Mouse (Mus musculus) hindbrain, embryonic 13.5 days (tissue): ENCODE data around the gene Nln. TPM values are rescaled to one million over a fixed set of nuclear protein-coding genes. Genes with fewer than 3 reads are reported as not detected.

Experiments
- ATAC-seq: fragments of 200-750 bp; cut with Nextera tagmentation; 2 replicates; pipeline ENCODE4 v1.8.0; 2017; ENCODE audit warnings: moderate TSS enrichment; ENCODE audit not compliant: low FRiP score
- H3K27ac ChIP-seq: fragments of 300-500 bp; sonication (generic); 2 replicates; pipeline ENCODE4 v1.5.1; 2015; ENCODE audit warnings: inconsistent platforms, mild to moderate bottlenecking, moderate library complexity
- H3K27me3 ChIP-seq: fragments of 300-500 bp; sonication (generic); 2 replicates; pipeline ENCODE4 v1.6.1; 2015; ENCODE audit warnings: mild to moderate bottlenecking, inconsistent platforms
- H3K36me3 ChIP-seq: fragments of 300-500 bp; sonication (generic); 2 replicates; pipeline ENCODE4 v1.6.1; 2015; ENCODE audit warnings: mild to moderate bottlenecking, inconsistent platforms
- H3K4me1 ChIP-seq: fragments of 300-500 bp; sonication (generic); replicated peaks from 2 replicates; pipeline ENCODE4 v1.6.1; 2015; ENCODE audit warnings: inconsistent platforms
- H3K4me2 ChIP-seq: fragments of 300-500 bp; sonication (generic); 2 replicates; pipeline ENCODE4 v1.6.1; 2015; ENCODE audit warnings: inconsistent platforms, mild to moderate bottlenecking, moderate library complexity
- H3K4me3 ChIP-seq: fragments of 300-500 bp; sonication (generic); 2 replicates; pipeline ENCODE4 v1.5.1; 2015; ENCODE audit warnings: mild to moderate bottlenecking, inconsistent platforms
- H3K9ac ChIP-seq: fragments of 300-500 bp; sonication (generic); 2 replicates; pipeline ENCODE4 v1.6.1; 2015; ENCODE audit warnings: mild to moderate bottlenecking, inconsistent platforms
- H3K9me3 ChIP-seq: fragments of 300-500 bp; sonication (generic); 2 replicates; pipeline ENCODE4 v1.6.1; 2016; ENCODE audit warnings: inconsistent platforms
- WGBS: fragments of 180-500 bp; shearing (Covaris S2); methylation state at CpG from one replicate; pipeline ENCODE4 v1.1.7; 2015; 5-methylcytosine and 5-hydroxymethylcytosine counted together
- polyA plus RNA-seq: library from polyadenylated mRNA; unstranded; fragments of >200 nt; fragmentation: Nextera tagmentation; extraction: Ambion mirVana; gene quantifications from 2 replicates; pipeline ENCODE4 v1.2.1, GENCODE M21; 2015

The Nln gene
- polyA plus RNA-seq, 1 experiment from 2014 or later: 41.9 TPM

DNA sequence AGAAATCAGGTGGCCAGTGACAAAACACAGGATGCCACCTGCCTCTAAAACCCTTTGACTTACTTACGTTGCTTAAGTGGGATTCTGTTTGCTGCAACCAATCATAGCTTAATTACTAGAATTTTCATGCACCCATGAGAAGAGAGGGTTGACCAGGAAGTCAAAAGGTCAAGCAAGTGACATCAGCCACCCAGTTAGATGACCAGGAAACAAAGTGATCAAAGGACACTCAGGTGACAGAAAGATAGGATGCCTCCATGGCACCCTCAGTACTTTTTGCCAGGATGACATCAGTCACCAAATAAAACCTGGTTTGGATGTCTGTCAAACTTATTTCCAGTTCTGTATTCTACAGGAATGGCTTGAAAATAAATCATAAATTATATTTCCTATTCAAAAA lies 49.2 kb downstream of the Nln start:
- Histone ChIP-seq H3K4me3 (no peak overlapping the region), H3K4me1 (peaks cover 10% of the 10 kb centered on the region), H3K27ac (no peak overlapping the region), H3K9ac (no peak overlapping the region), H3K27me3 (no peaks in the 10 kb centered on the region), H3K36me3 (peaks cover 46% of the 10 kb centered on the region), H3K4me2 (no peak overlapping the region), H3K9me3 (no peaks in the 10 kb centered on the region)
- no peak for ATAC-seq
- 79% methylated on average over 1 of the region's 1 CpGs for WGBS

DNA sequence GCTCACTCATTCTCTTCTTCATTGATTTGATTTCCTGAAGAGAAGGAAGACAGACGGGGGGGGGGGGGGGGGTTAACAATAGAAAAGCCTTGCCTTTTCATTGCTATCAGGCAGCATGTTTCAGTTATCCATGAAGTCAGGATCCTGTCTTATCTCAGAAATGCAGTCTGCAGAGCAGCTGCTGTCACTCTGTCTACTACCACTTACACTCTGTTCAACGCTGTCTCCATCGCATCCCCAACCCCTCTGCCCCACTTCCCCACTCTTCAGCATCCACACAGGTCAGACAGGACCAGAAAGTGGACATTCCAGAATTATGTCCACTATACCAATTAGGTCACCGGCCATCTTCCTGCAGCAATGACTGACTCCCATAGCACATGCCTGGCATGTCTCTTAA lies 49.9 kb downstream of the Nln start:
- H3K9me3 ChIP-seq: no peaks in the 10 kb centered on the region
- peaks cover 40% of the 10 kb centered on the region for H3K36me3 ChIP-seq
- 75% methylated on average over 4 of the region's 4 CpGs for WGBS
- H3K4me3 ChIP-seq: no peak overlapping the region
- no peak overlapping the region for H3K27ac ChIP-seq
- no peak overlapping the region for H3K4me2 ChIP-seq
- no peak for ATAC-seq
- H3K27me3 ChIP-seq: no peaks in the 10 kb centered on the region
- peaks cover 10% of the 10 kb centered on the region for H3K4me1 ChIP-seq
- H3K9ac ChIP-seq: no peak overlapping the region

DNA sequence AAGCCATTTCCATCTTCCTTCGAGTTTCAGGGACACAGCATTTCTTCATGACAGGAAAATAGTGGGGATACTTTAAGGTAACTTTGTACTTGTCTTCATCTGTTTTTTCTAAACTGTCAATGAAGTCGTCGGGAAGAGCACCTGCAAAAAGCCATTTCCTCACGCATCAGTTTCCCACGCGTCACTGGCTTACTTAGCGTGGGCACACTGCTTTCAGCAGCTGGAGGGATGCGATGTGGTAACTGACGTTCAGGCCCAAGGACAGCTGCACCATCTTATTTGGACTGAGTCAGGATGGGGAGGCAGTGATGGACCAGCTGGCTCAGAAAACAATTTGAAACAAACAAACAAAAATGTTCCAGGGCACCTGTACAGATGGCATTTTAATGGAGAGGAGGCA lies 50.7 kb downstream of the Nln start:
- ATAC-seq: no peak
- Histone ChIP-seq H3K9me3 (no peaks in the 10 kb centered on the region), H3K36me3 (peaks cover 40% of the 10 kb centered on the region), H3K9ac (no peak overlapping the region), H3K27me3 (no peaks in the 10 kb centered on the region), H3K4me2 (no peak overlapping the region), H3K4me3 (no peak overlapping the region), H3K4me1 (peaks cover 10% of the 10 kb centered on the region), H3K27ac (no peak overlapping the region)
- WGBS: 85% methylated on average over 9 of the region's 9 CpGs

DNA sequence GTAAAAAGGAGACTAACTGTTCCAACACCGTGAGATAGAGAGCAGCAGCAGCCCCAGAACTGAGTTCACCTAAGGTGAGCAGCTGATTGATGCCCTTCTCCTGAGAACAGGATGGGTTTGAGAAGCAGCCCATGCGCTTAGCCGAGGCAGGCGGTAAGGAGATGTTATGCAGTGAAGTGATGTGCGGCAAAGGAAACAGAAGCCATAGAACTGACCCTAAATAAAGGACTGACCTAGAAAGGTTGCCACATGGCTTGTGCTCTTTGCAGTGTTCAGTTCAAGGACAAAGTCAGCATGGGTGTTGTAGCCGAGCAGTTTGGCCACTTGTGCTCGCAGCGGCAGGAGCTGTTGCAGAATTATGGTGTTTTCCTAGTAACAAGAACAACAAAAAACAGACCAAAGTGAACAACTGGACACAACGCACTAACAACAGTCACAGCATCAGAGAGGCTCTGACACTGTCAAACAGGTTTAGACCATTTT lies 57.1 kb downstream of the Nln start:
- 88% methylated on average over 9 of the region's 9 CpGs for WGBS

DNA sequence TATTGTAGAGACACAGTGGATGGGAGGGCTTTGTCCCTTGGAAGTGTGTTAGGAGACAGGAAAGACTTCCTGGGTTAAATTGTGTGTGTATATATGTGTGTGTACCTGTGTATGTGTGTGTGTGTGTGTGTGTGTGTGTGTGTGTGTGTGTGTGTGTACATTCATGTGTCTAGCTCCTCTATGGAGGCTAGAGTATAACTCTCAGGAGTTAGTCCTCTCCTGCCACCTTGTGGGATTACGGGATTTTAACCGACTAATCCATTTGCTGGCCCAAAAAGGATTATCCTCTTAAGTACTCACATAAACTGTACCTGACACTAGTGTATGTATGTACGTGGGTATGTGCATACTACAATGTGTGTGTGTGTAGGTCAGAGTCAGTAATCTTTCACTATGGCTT lies 60.6 kb downstream of the Nln start:
- H3K9ac ChIP-seq: no peak overlapping the region
- no peaks in the 10 kb centered on the region for H3K27me3 ChIP-seq
- H3K9me3 ChIP-seq: no peaks in the 10 kb centered on the region
- ATAC-seq: no peak; the same call in 1 of the 2 replicates
- 76% methylated on average over 3 of the region's 3 CpGs for WGBS
- H3K4me3 ChIP-seq: no peak overlapping the region
- H3K27ac ChIP-seq: no peak overlapping the region
- peaks cover 38% of the 10 kb centered on the region for H3K36me3 ChIP-seq
- no peak overlapping the region for H3K4me2 ChIP-seq
- no peaks in the 10 kb centered on the region for H3K4me1 ChIP-seq

More for the DNA sequence above, 57.1 kb downstream of the Nln start:
- H3K36me3 ChIP-seq: peaks cover 33% of the 10 kb centered on the region
- no peak overlapping the region for H3K4me2 ChIP-seq
- no peaks in the 10 kb centered on the region for H3K9me3 ChIP-seq
- no peak overlapping the region for H3K27ac ChIP-seq
- no peak overlapping the region for H3K4me3 ChIP-seq
- no peaks in the 10 kb centered on the region for H3K27me3 ChIP-seq
- no peak for ATAC-seq
- no peak overlapping the region for H3K9ac ChIP-seq
- H3K4me1 ChIP-seq: no peaks in the 10 kb centered on the region

DNA sequence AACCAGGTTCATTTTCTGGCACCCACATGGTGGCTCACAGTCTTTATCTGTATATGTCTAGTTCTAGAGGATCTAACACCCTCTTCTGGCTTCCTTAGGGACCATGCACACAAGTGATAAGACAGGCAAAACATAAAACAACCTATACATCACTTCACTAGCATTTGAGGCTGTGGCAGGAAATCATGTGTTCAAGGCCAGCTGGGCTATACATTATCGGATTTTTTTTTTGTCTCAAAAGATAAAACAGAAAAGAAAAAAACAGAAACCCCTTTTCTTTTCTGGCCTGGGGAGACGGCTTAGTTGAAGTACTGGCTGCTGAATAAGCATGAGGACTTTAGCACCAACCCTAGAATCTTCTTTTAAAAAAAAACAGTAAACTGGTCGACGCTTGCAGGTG lies 64.3 kb downstream of the Nln start:
- Histone ChIP-seq H3K4me1 (0 out of 2 replicates have a peak, but pooled peaks cover under 1% of the 10 kb centered on the region), H3K36me3 (peaks cover 23% of the 10 kb centered on the region)
- 88% methylated on average over 4 of the region's 4 CpGs for WGBS

DNA sequence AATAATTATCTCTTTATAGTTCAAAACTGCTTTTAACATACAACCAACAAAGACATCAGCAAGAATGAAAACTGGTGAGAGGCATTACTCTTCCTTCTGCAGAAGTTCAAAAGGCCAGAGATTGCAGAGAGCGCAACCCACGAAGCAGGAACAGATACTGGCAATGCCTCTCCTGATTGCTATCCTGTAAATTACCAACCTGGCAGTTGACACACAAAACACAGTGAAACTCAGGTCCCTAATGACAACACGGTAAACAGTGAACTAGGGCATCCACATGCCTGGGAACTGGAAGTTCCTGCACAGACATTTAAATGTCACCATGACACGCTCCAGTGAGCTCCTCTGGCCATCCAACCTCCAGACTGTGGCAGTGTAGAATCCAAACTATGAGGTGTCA lies 65.1 kb downstream of the Nln start:
- no peak for ATAC-seq

More for the DNA sequence above, 64.3 kb downstream of the Nln start:
- ATAC-seq: no peak
- Histone ChIP-seq H3K27ac (no peak overlapping the region), H3K9me3 (no peaks in the 10 kb centered on the region), H3K4me2 (no peak overlapping the region), H3K4me3 (no peak overlapping the region), H3K9ac (no peak overlapping the region), H3K27me3 (no peaks in the 10 kb centered on the region)

DNA sequence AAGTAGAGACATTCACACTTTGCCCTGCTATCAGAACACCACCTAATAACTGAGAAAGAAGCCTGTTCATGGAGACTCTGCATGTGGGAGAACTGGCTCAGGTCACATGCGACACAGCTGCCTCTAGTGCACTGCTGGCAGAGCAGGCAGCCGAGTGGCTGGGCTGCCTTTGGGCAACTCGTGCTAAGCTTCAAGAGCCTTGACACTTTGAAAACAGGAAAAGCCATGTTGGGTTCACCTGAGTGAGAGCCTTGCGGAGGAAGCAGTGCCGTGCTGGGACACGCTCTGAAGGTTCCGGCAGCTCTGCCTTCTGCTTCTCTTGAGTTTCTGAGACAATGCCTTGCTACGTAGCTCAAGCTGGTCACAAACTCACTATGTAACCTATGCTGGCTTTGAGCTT lies 66.7 kb downstream of the Nln start:
- no peak for ATAC-seq
- Histone ChIP-seq H3K4me1 (peaks cover 13% of the 10 kb centered on the region; the same call in 1 of the 2 replicates), H3K36me3 (peaks cover 18% of the 10 kb centered on the region; the same call in 1 of the 2 replicates), H3K9me3 (no peaks in the 10 kb centered on the region), H3K9ac (no peak overlapping the region), H3K4me3 (no peak overlapping the region), H3K27me3 (no peaks in the 10 kb centered on the region), H3K4me2 (no peak overlapping the region), H3K27ac (no peak overlapping the region)
- 86% methylated on average over 8 of the region's 8 CpGs for WGBS

More for the DNA sequence above, 65.1 kb downstream of the Nln start:
- no peak overlapping the region for H3K9ac ChIP-seq
- peaks cover 18% of the 10 kb centered on the region; the same call in 1 of the 2 replicates for H3K36me3 ChIP-seq
- H3K27me3 ChIP-seq: no peaks in the 10 kb centered on the region
- H3K4me2 ChIP-seq: no peak overlapping the region
- no peak overlapping the region for H3K4me3 ChIP-seq
- no peak overlapping the region for H3K27ac ChIP-seq
- 0 out of 2 replicates have a peak, but pooled peaks cover 2% of the 10 kb centered on the region for H3K4me1 ChIP-seq
- no peaks in the 10 kb centered on the region for H3K9me3 ChIP-seq
- 90% methylated on average over 4 of the region's 4 CpGs for WGBS

DNA sequence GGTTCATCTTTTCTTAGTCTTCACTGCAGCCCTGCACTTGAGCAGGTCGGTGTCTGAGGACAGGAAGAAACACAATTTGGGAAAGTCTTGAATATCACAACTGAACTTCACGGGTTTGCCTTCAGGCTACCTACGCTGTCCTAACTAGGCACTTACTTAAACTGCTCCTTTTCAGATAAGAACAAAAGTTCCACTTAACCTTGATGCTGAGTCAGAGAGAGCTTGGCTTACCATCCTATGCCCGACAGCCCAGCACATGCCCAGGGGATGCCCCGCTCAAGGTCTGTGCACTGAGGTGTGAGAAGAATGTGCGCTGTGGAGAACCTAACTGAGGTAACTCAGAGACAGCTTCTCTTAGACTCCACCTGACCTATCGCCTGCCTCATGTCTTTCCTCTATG lies 67.9 kb downstream of the Nln start:
- H3K4me1 ChIP-seq: peaks cover 20% of the 10 kb centered on the region; the same call in 1 of the 2 replicates
- ATAC-seq: no peak
- WGBS: 93% methylated on average over 7 of the region's 7 CpGs
- H3K4me2 ChIP-seq: no peak overlapping the region
- H3K27ac ChIP-seq: no peak overlapping the region
- H3K27me3 ChIP-seq: no peaks in the 10 kb centered on the region
- no peaks in the 10 kb centered on the region for H3K9me3 ChIP-seq
- no peak overlapping the region for H3K9ac ChIP-seq
- H3K36me3 ChIP-seq: peaks cover 18% of the 10 kb centered on the region
- H3K4me3 ChIP-seq: no peak overlapping the region

DNA sequence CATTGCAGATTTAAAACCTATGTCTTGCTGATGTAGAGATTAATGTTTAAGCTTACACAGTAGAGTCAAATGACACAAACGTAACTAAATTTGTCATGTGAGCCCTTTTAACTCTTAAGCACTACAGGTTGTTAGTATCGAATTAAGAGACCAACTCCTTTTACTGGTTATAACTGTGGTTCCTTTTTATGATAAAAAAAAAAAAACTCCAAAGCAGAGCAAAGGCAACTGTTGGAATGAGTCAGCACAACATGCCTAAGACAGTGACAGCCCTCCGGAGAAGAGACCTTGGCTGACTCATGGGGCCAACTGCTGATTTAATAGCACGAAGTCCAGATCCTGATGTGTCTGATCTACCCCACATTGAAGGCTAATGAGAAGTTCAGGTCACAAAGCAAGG lies 68.5 kb downstream of the Nln start:
- H3K36me3 ChIP-seq: peaks cover 17% of the 10 kb centered on the region
- H3K4me3 ChIP-seq: no peak overlapping the region
- ATAC-seq: no peak
- H3K4me1 ChIP-seq: peaks cover 22% of the 10 kb centered on the region; the same call in 1 of the 2 replicates
- no peak overlapping the region for H3K27ac ChIP-seq
- H3K9ac ChIP-seq: no peak overlapping the region
- WGBS: 91% methylated on average over 4 of the region's 4 CpGs
- no peaks in the 10 kb centered on the region for H3K9me3 ChIP-seq
- H3K4me2 ChIP-seq: no peak overlapping the region
- H3K27me3 ChIP-seq: no peaks in the 10 kb centered on the region

DNA sequence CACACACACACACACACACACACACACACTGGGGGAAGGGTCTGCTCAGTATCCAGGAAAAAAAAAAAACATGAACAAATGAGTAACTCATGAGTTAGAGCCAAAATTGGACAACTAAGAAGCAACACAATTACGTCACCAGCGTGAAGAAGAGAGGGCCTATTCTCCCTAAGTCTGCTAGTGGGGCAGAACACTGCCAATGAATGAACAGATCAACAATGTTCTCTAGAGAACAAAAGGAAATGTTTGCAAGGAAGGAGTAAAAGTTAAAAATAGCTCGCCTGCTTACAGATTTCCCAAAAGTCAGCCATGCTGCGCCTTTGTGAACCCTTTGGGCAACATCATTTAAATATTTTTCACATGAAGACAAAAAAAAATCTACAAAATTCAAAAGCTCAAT lies 69.6 kb downstream of the Nln start:
- peaks cover 28% of the 10 kb centered on the region; the same call in 1 of the 2 replicates for H3K4me1 ChIP-seq
- ATAC-seq: no peak
- no peak overlapping the region for H3K27ac ChIP-seq

DNA sequence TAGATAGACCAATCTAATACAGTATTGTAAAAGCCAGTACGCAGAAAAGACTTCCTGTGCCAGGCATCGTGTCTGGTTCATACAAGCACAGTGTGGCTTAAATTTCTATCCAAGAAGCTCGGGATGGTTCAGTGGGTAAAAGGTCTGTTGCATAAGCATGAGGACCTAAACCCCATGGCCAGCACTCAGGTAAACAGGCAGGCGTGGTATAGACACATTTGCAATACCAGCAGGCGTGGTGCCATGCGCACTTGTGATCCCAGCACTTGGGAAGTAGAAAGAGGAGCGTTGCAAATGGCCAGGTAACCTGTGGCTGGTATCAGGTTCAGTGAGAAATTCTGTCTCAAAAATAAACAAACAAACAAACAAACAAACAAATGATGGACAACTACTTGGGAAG lies 70.5 kb downstream of the Nln start:
- no peak overlapping the region for H3K27ac ChIP-seq
- H3K4me1 ChIP-seq: peaks cover 28% of the 10 kb centered on the region; the same call in 1 of the 2 replicates
- no peaks in the 10 kb centered on the region for H3K9me3 ChIP-seq
- ATAC-seq: no peak
- no peak overlapping the region for H3K9ac ChIP-seq
- WGBS: 94% methylated on average over 7 of the region's 7 CpGs
- H3K4me3 ChIP-seq: no peak overlapping the region
- peaks cover 22% of the 10 kb centered on the region for H3K36me3 ChIP-seq
- H3K27me3 ChIP-seq: no peaks in the 10 kb centered on the region
- H3K4me2 ChIP-seq: no peak overlapping the region

More for the DNA sequence above, 69.6 kb downstream of the Nln start:
- Histone ChIP-seq H3K27me3 (no peaks in the 10 kb centered on the region), H3K9me3 (no peaks in the 10 kb centered on the region), H3K4me2 (no peak overlapping the region), H3K9ac (no peak overlapping the region), H3K4me3 (no peak overlapping the region), H3K36me3 (peaks cover 13% of the 10 kb centered on the region)
- 61% methylated on average over 4 of the region's 4 CpGs for WGBS

DNA sequence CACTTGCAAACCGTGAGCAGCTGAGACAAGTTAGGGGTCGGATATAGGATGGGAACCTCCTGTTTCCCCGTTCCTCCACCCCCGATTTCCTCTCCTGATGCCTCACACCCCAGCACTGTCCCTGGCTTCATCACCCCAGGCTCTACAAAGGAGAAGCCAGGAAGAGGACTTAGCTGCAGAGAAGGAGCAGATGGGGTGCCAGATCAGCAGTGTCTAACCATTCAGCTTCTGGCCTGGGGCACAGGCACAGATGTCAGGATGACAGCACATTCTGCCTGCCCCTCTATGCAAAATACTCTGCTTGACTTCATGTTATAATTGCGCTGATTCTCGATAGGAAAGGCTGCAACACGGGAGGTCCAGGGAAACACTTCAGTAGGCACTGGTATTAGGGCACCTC lies 71.1 kb downstream of the Nln start:
- no peaks in the 10 kb centered on the region for H3K9me3 ChIP-seq
- peaks cover 24% of the 10 kb centered on the region for H3K36me3 ChIP-seq
- no peak overlapping the region; the same call in 1 of the 2 replicates for H3K27ac ChIP-seq
- no peak overlapping the region for H3K4me2 ChIP-seq
- no peak overlapping the region for H3K4me3 ChIP-seq
- peak; percentile 61 for ATAC-seq
- WGBS: 70% methylated on average over 7 of the region's 7 CpGs
- H3K27me3 ChIP-seq: no peaks in the 10 kb centered on the region
- no peak overlapping the region for H3K9ac ChIP-seq
- peaks cover 28% of the 10 kb centered on the region; the same call in 1 of the 2 replicates for H3K4me1 ChIP-seq
